Comparison of ENCODE assay signal across 18 mouse cellular contexts in the genomic region with DNA sequence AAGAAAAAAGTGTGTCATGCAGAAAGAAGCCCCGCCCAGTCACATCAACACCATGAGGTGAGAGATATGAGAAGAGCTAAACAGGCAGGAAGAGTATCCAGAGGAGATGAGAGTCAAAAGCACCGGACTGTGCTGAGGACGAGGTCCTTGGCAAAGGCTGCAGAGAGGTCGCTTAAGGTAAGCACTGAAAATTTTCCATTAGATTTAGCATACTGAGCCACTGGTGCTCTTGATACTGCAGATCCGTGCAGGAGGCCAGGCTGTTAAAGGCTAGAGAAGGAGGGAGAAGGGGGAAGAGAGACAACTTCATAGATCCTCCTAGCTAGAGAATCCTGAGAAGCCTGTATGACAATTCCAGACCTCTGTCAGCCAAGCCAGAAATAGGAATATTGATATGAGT. TPM values are rescaled to one million over a fixed set of nuclear protein-coding genes. Genes with fewer than 3 reads are reported as not detected.
DNase-seq lines count a peak whose midpoint lies in the region; TF ChIP-seq lines count a peak whose summit lies in the region.
"Had no signal": no experiment of that assay in that cellular context is flagged by ENCODE, and none has a peak within 500 bp of the region (broad histone marks: within the 10 kb centered on the region; RNA-seq: fewer than 3 reads in every experiment).

No protein-coding gene starts in this region.

- no peaks in the 10 kb centered on the region for H3K36me3 ChIP-seq in kidney, adult 2 months (ENCODE audit: control insufficient read depth, insufficient read depth, low read length)
- H3K36me3 ChIP-seq: embryonic facial prominence, embryonic 10.5 days; heart, embryonic 13.5 days; hindbrain, embryonic 13.5 days had no signal

- H3K27me3 ChIP-seq in kidney, adult 2 months (replicated peaks; ENCODE audit: control insufficient read depth, insufficient read depth, low read length), result no peaks in the 10 kb centered on the region
- H3K27me3 ChIP-seq: heart, embryonic 13.5 days; hindbrain, embryonic 13.5 days had no signal

- H3K27ac ChIP-seq in kidney, adult 2 months (ENCODE audit: insufficient read depth, low read depth, low read length), result no peak overlapping the region
- H3K27ac ChIP-seq: embryonic facial prominence, embryonic 10.5 days; gastrocnemius, adult 2 months; heart, adult 2 months; heart, embryonic 13.5 days; hindbrain, embryonic 13.5 days; hindbrain, postnatal 0 days had no signal

- H3K4me3 ChIP-seq in kidney, adult 2 months (ENCODE audit: insufficient read depth, low read depth, low read length), result no peak overlapping the region
- H3K4me3 ChIP-seq: embryonic facial prominence, embryonic 10.5 days; gastrocnemius, adult 2 months; heart, adult 2 months; heart, embryonic 13.5 days; hindbrain, embryonic 13.5 days had no signal

- H3K4me1 ChIP-seq in kidney, adult 2 months (ENCODE audit: control insufficient read depth, insufficient read depth, low read length), result no peaks in the 10 kb centered on the region
- H3K4me1 ChIP-seq: embryonic facial prominence, embryonic 10.5 days; heart, embryonic 13.5 days; hindbrain, embryonic 13.5 days had no signal

- 58% methylated on average over 5 of the region's 5 CpGs for WGBS in kidney, adult 2 months

- DNase-seq in adrenal gland, adult 8-10 months, result peak; percentile 11
- DNase-seq in adrenal gland, adult 18-20 months (ENCODE audit: low spot score in 2 of 2), result no peak
- peak; percentile 68 for DNase-seq in cerebellum, adult 9-10 months
- DNase-seq in cerebellum, postnatal 4 days (ENCODE audit: low spot score in 2 of 2), result no peak
- DNase-seq in kidney, adult 2 months, result peak; percentile 5
- DNase-seq in kidney, postnatal 10 days, result no peak
- DNase-seq in cerebellum, adult 9-11 months, result peak; percentile 62
- DNase-seq in gastrocnemius, postnatal 4 days (ENCODE audit: low spot score in 2 of 2), result no peak
- DNase-seq: gastrocnemius, adult 2 months; gastrocnemius, postnatal 25 days; kidney, adult 11 months had no signal

- TF ChIP-seq CTCF in kidney, adult 2 months (conservative IDR thresholded peaks at IDR 0.05; ENCODE audit: insufficient read depth, insufficient read length, low read depth, low read length), result no peak

- no peak for TF ChIP-seq POLR2A in kidney, adult 2 months (IDR thresholded peaks at IDR 0.05; ENCODE audit: low read depth, low read length)

RNA-seq across cellular contexts. Expression of a gene that starts 34.8 kb away (rescaled TPM):
- total RNA-seq in adrenal gland, adult 8-10 months (2022), result 1 to 10 TPM; 4.9 to 7.1 (median 5.9) TPM
- total RNA-seq in adrenal gland, adult 18-20 months (2021), result 1 to 10 TPM; 4.1 TPM
- 1.7 and 1.9 TPM in 2 replicates for polyA plus RNA-seq in kidney, adult 2 months (2012; rRNA removed)
- total RNA-seq in gastrocnemius, postnatal 4 days (2021), result 1 to 10 TPM; 4.2 TPM
- total RNA-seq: hematopoietic stem cell, adult 5-6 weeks; MEL had no signal

Comparison
In these comparisons a context has a peak if more than half of its experiments do, and no peak if none do; other contexts are left out.
1. DNase-seq: peak in adrenal gland, adult 8-10 months (single experiment), cerebellum, adult 9-10 months (single experiment), kidney, adult 2 months (single experiment) and cerebellum, adult 9-11 months (single experiment); none in adrenal gland, adult 18-20 months (0 of 2), cerebellum, postnatal 4 days (0 of 2), kidney, postnatal 10 days (single experiment) and gastrocnemius, postnatal 4 days (0 of 2).